Mouse (Mus musculus) embryonic fibroblast, embryonic 13.5 days (primary cell): ENCODE data around the gene Ankrd12.

Source experiments
- CTCF ChIP-seq: IDR thresholded peaks from 2 replicates; pipeline ENCODE4 v1.5.1; 2011; ENCODE audit warnings: mild to moderate bottlenecking, control low read depth, low read length, moderate library complexity, borderline replicate concordance; ENCODE audit not compliant: insufficient read depth
- POLR2A ChIP-seq: IDR thresholded peaks from 2 replicates; pipeline ENCODE4 v1.6.1; 2011; ENCODE audit warnings: low read depth, mild to moderate bottlenecking, control low read depth, low read length, moderate library complexity

DNA sequence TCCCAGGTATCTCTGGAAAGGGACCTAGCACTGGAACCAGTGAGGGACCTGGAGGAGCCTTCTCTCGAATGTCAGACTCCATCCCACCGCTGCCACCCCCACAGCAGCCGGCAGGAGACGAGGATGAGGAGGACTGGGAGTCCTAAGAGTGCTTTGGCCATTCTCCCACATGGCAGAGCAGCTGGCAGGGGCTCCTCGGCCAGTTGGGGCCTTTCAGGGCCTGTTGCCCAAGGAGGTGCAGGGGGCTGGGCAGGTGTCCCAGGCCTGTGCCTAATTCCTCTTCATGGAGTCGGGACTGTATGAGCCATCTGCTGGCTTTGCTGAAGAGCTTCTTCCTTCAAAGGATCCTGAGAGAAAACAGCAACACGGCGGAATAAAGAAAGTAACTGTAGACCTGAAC, 42.1 kb upstream of the Ankrd12 start:
- TF ChIP-seq CTCF: no peak
- no peak for TF ChIP-seq POLR2A
